Mouse (Mus musculus): ENCODE results near the gene Ccin. TPM values are rescaled to one million over a fixed set of nuclear protein-coding genes. Genes with fewer than 3 reads are reported as not detected.

Gene Ccin
- polyA plus RNA-seq, 1 experiment from 2014 or later = not detected

DNA sequence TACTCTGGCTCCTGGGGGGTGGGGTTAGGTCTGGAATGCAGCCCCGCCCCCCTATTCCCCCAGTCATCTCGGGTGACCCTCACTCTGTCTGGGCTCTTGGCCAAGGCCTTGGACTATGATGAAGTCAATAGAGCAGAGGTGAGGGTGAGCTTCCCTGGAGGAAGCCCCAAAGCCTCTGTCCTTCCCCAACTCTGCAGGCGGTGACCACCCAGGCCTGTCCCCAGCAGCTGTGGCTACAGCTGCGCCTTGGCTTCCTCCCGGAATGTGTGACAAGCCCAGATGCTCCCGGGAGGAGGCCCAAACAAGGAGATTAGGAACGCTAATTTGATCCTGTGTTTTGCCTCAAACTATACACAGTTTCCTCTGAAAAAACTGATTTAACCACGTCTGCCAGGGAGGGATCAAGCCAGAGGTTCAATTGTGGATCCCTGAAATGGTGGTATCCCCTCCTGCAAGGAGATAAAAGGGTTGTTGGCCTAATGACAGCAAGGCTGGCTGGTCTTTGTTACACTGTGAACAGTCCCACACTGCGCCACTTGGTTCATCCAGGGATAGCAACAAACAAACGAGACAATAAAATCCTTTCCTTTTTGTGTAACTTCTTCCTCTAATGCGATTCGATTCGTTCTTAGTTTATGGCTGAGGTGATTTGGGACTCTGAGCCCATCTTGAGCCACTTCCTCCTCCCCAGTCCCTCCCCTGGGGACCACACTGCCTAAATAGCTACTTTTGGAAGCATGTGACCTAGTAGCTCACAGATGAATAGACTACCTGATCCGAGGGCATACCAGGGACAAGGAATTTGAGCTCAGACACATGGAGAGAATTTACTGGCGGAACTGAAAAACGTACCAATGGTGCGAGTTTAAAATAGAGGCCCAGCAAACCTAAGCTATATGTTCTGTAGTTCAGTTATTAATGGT is 4.5 kb upstream of the Ccin start:
- H3K36me3 ChIP-seq (ENCODE audit: poor library complexity, severe bottlenecking) = peaks cover 8% of the 10 kb centered on the region; the same call in 1 of the 2 replicates
- 0 out of 2 replicates have a peak, but pooled peaks cover 2% of the 10 kb centered on the region for H3K27me3 ChIP-seq
- no peak overlapping the region; the same call in 1 of the 2 replicates for H3K9ac ChIP-seq
- no peak for ATAC-seq
- H3K4me1 ChIP-seq = peaks cover 26% of the 10 kb centered on the region
- 13% methylated on average over 17 of the region's 17 CpGs for WGBS
- no peak overlapping the region for H3K4me2 ChIP-seq
- peak overlapping the region; percentile 41 for H3K27ac ChIP-seq
- no peak overlapping the region for H3K4me3 ChIP-seq
- H3K9me3 ChIP-seq (replicated peaks) = no peaks in the 10 kb centered on the region

GRCm38 (mm10) chr4:43979746-43980145 is 3.5 kb upstream of the Ccin start:
- no peak overlapping the region for H3K27ac ChIP-seq
- ATAC-seq = peak; percentile 67
- 0 out of 2 replicates have a peak, but pooled peaks cover 9% of the 10 kb centered on the region for H3K27me3 ChIP-seq

GRCm38 (mm10) chr4:43980236-43980635 is 3.0 kb upstream of the Ccin start:
- peak; percentile 3; the same call in 1 of the 2 replicates for ATAC-seq
- H3K9me3 ChIP-seq (replicated peaks) = no peaks in the 10 kb centered on the region
- H3K9ac ChIP-seq = no peak overlapping the region
- H3K4me3 ChIP-seq = no peak overlapping the region
- H3K4me1 ChIP-seq = peaks cover 26% of the 10 kb centered on the region
- no peak overlapping the region for H3K4me2 ChIP-seq
- peaks cover 8% of the 10 kb centered on the region; the same call in 1 of the 2 replicates for H3K36me3 ChIP-seq (ENCODE audit: poor library complexity, severe bottlenecking)
- 0 out of 2 replicates have a peak overlapping the region, but pooled peaks have one; percentile 6 for H3K27ac ChIP-seq
- WGBS = 96% methylated on average over 4 of the region's 4 CpGs
- 0 out of 2 replicates have a peak, but pooled peaks cover 9% of the 10 kb centered on the region for H3K27me3 ChIP-seq

More at GRCm38 (mm10) chr4:43979746-43980145, 3.5 kb upstream of the Ccin start:
- Histone ChIP-seq H3K9ac (no peak overlapping the region), H3K4me1 (peaks cover 26% of the 10 kb centered on the region), H3K4me3 (no peak overlapping the region), H3K36me3 (ENCODE audit: poor library complexity, severe bottlenecking) (peaks cover 8% of the 10 kb centered on the region; the same call in 1 of the 2 replicates), H3K9me3 (replicated peaks) (no peaks in the 10 kb centered on the region), H3K4me2 (no peak overlapping the region)
- 55% methylated on average over 3 of the region's 3 CpGs for WGBS

- ATAC-seq = no peak
Observed at GRCm38 (mm10) chr4:43980846-43981245, 2.4 kb upstream of the Ccin start.

DNA sequence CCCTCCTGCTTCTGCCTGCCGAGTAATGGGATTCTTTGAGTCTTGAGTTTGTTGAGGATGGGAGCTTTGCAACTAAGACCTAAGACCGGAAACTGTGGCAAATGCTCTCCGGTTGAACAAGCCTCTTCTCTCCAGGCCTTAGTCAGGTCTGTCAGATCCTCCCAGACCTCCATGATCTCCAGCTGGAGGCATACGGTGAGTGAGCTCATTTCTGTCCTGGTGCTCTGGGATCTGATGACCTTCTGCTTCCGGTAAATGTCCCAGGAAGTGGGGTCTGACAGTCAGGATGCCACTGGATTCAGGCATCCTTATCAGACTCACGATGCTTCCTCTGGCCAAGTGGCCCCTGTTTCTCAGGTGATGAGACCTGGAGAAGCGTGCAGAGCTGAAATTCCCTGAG is 2.0 kb upstream of the Ccin start:
- no peak overlapping the region for H3K9ac ChIP-seq
- 0 out of 2 replicates have a peak, but pooled peaks cover 9% of the 10 kb centered on the region for H3K27me3 ChIP-seq
- H3K27ac ChIP-seq = no peak overlapping the region
- H3K4me1 ChIP-seq = peaks cover 26% of the 10 kb centered on the region
- no peaks in the 10 kb centered on the region for H3K9me3 ChIP-seq (replicated peaks)
- ATAC-seq = no peak
- peaks cover 8% of the 10 kb centered on the region; the same call in 1 of the 2 replicates for H3K36me3 ChIP-seq (ENCODE audit: poor library complexity, severe bottlenecking)
- WGBS = 91% methylated on average over 7 of the region's 7 CpGs
- H3K4me2 ChIP-seq = no peak overlapping the region
- H3K4me3 ChIP-seq = no peak overlapping the region

More at GRCm38 (mm10) chr4:43980846-43981245, 2.4 kb upstream of the Ccin start:
- Histone ChIP-seq H3K4me1 (peaks cover 26% of the 10 kb centered on the region), H3K4me2 (no peak overlapping the region), H3K4me3 (no peak overlapping the region), H3K36me3 (ENCODE audit: poor library complexity, severe bottlenecking) (peaks cover 8% of the 10 kb centered on the region; the same call in 1 of the 2 replicates), H3K9ac (no peak overlapping the region), H3K27me3 (0 out of 2 replicates have a peak, but pooled peaks cover 9% of the 10 kb centered on the region), H3K27ac (no peak overlapping the region), H3K9me3 (replicated peaks) (no peaks in the 10 kb centered on the region)
- WGBS = 93% methylated on average over 6 of the region's 6 CpGs

DNA sequence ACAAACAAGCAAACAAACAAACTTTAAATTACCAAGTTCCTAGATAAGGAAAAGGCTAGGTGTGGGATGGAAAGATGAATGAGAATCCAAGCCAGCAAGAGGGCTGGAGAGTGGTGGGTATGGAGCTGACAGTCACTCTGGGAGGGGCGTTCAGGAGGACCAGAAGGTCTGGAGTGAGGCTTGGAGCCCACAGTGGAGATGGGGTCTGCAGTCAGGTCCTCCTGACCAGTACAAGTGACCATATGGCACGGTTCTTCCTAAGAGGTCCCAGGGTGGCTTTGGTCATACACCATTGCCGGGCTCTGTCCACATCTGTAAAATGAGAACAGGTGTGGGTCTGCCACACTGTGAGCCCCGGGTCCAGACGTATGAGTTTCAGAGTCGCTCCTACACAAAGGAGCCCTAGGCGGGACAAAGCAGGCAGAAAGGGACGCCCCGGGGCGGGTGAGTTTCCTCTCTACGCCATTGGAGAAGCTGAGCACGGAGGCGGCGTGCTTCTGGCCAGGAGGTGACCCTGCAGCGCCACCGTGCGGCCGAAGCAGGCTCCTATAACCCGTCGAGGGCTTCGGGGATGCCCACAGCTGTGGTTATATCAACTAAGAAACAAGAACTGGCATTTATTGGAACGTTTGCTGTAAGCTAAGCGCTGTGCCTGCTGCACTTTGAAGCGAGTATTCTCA is 1.1 kb upstream of the Ccin start:
- Histone ChIP-seq H3K36me3 (ENCODE audit: poor library complexity, severe bottlenecking) (peaks cover 5% of the 10 kb centered on the region; the same call in 1 of the 2 replicates), H3K9ac (peak overlapping the region; percentile 66), H3K4me2 (peak overlapping the region; percentile 67), H3K4me3 (peak overlapping the region; percentile 37), H3K9me3 (replicated peaks) (no peaks in the 10 kb centered on the region), H3K27ac (no peak overlapping the region), H3K4me1 (peaks cover 26% of the 10 kb centered on the region), H3K27me3 (0 out of 2 replicates have a peak, but pooled peaks cover 9% of the 10 kb centered on the region)
- WGBS = 4% methylated on average over 24 of the region's 24 CpGs
- ATAC-seq = peak; percentile 95

DNA sequence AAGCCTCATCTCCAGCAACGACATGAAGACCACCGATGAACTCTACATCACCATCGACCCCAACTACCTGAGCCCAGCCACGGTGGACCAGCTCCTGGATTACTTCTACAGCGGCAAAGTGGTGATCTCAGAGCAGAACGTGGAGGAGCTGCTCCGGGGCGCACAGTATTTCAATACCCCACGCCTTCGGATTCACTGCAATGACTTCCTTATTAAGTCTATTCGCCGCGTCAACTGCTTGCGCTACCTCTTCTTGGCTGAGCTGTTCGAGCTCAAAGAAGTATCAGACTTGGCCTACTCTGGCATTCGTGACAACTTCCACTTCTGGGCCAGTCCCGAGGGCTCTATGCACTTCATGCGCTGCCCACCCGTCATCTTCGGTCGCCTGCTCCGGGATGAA is 473 bp downstream of the Ccin start:
- no peak overlapping the region for H3K9ac ChIP-seq
- WGBS = 92% methylated on average over 22 of the region's 22 CpGs
- ATAC-seq = no peak
- H3K36me3 ChIP-seq (ENCODE audit: poor library complexity, severe bottlenecking) = no peaks in the 10 kb centered on the region
- no peak overlapping the region for H3K4me2 ChIP-seq
- no peaks in the 10 kb centered on the region for H3K9me3 ChIP-seq (replicated peaks)
- peaks cover 19% of the 10 kb centered on the region for H3K4me1 ChIP-seq
- no peak overlapping the region for H3K27ac ChIP-seq
- 0 out of 2 replicates have a peak, but pooled peaks cover 9% of the 10 kb centered on the region for H3K27me3 ChIP-seq
- no peak overlapping the region for H3K4me3 ChIP-seq

DNA sequence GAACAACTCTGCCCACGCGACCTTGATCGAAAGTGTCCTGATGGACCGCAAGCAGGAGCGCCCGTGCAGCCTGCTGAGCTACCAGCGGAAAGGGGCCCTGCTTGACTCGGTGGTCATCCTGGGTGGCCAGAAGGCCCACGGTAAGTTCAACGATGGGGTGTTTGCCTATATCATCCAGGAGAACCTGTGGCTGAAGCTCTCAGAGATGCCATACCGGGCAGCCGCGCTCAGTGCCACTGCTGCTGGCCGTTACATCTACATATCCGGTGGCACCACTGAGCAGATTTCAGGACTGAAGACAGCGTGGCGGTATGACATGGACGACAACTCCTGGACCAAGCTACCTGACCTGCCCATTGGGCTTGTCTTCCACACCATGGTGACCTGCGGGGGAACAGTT is 1.0 kb downstream of the Ccin start:
- no peak overlapping the region for H3K4me3 ChIP-seq
- no peaks in the 10 kb centered on the region for H3K36me3 ChIP-seq (ENCODE audit: poor library complexity, severe bottlenecking)
- 94% methylated on average over 19 of the region's 19 CpGs for WGBS
- no peak overlapping the region for H3K4me2 ChIP-seq
- no peak overlapping the region for H3K9ac ChIP-seq
- H3K4me1 ChIP-seq = peaks cover 14% of the 10 kb centered on the region
- ATAC-seq = no peak
- 0 out of 2 replicates have a peak, but pooled peaks cover 9% of the 10 kb centered on the region for H3K27me3 ChIP-seq
- H3K27ac ChIP-seq = no peak overlapping the region
- no peaks in the 10 kb centered on the region for H3K9me3 ChIP-seq (replicated peaks)

DNA sequence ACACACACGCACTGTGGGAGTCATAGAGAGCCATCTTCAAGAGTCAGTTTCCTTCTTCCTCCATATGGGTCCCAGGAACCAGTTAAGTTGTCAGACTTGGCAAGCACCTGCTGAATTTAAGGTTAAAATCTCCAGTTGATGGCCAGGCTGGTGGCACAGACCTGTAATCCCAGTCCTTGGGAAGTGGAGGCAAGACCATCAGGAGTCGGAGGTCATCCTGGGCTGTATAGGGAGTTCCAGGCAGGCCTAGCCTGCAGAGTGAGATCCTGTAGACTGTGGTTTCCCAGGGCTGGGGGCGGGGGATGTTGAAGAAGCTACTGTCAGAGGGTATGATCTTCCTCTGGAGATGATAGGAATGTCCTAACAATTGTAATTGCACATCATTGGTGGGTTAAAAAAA is 5.7 kb downstream of the Ccin start:
- Histone ChIP-seq H3K9me3 (replicated peaks) (no peaks in the 10 kb centered on the region), H3K4me2 (no peak overlapping the region), H3K27ac (no peak overlapping the region), H3K4me1 (no peaks in the 10 kb centered on the region), H3K9ac (no peak overlapping the region), H3K27me3 (0 out of 2 replicates have a peak, but pooled peaks cover 6% of the 10 kb centered on the region), H3K4me3 (no peak overlapping the region), H3K36me3 (ENCODE audit: poor library complexity, severe bottlenecking) (no peaks in the 10 kb centered on the region)
- 92% methylated on average over 3 of the region's 3 CpGs for WGBS
- ATAC-seq = no peak

DNA sequence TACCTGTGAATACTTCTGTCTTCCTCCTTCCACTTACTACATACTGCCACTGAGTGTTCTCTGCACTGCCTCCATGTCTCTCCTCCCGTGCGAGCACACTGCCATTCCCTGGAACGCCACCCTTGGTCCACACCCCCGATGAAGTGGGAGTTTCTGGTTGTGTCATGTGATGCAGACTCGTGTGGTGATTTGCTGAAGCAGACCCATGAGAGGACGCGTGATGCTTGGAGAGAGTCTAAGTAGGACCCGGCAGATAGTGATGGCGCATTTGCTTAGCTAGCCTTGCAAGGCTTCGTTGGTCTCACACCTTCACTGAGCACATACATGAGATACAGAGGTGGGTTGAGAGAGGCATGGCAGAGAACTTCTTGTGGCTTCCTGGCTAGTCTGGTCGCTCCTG is 9.8 kb downstream of the Ccin start:
- no peaks in the 10 kb centered on the region for H3K36me3 ChIP-seq (ENCODE audit: poor library complexity, severe bottlenecking)
- no peak overlapping the region for H3K9ac ChIP-seq
- H3K4me2 ChIP-seq = no peak overlapping the region
- H3K9me3 ChIP-seq (replicated peaks) = no peaks in the 10 kb centered on the region
- no peak overlapping the region for H3K27ac ChIP-seq
- no peak overlapping the region for H3K4me3 ChIP-seq
- WGBS = 90% methylated on average over 11 of the region's 11 CpGs
- ATAC-seq = no peak
- no peaks in the 10 kb centered on the region for H3K4me1 ChIP-seq
- H3K27me3 ChIP-seq = no peaks in the 10 kb centered on the region

DNA sequence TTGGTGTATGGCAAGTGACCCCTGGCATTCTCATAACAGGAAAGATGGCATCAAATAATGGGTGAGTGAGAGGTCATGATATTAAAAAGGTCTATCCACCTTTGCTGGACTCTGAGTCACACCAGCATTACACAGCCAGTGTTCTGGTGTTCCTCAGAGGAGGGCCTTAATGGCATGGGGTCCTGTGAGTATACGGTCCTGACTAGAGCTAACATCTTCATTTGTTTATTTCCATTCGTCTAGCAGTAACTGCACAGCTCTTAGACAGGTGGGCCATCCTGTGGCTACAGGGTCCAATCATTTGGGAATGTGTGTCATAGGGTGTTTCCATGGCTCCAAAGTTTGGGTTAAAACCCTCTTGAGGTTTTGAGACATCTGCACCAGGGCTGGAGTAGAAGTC is 11.1 kb downstream of the Ccin start:
- Histone ChIP-seq H3K9me3 (replicated peaks) (no peaks in the 10 kb centered on the region), H3K27ac (no peak overlapping the region), H3K4me3 (no peak overlapping the region), H3K4me1 (no peaks in the 10 kb centered on the region), H3K27me3 (no peaks in the 10 kb centered on the region), H3K4me2 (no peak overlapping the region), H3K36me3 (ENCODE audit: poor library complexity, severe bottlenecking) (no peaks in the 10 kb centered on the region), H3K9ac (no peak overlapping the region)
- 82% methylated on average over 2 of the region's 2 CpGs for whole genome bisulfite sequencing
- ATAC-seq = no peak

DNA sequence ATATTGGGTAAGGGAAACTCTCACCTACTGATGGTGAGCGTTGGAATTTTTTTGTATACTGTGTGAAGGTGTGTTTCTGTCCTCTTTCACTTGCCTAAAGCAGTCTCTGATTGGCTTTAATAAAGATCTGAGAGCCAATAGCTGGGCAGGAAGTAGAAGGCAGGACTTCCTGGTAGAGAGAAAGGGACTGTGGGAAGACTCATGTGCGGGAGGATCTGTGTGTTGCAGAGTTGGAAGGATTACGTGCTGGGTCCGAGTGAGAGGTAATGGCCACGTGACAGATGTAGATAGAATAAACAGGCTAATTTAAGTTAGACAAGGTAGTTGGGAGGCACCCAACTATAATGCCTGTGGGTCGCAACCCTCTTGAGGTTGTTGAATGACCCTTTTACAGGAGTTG is 20.3 kb downstream of the Ccin start:
- Histone ChIP-seq H3K27ac (no peak overlapping the region), H3K9me3 (replicated peaks) (no peaks in the 10 kb centered on the region), H3K4me2 (no peak overlapping the region), H3K4me3 (no peak overlapping the region), H3K4me1 (no peaks in the 10 kb centered on the region), H3K9ac (no peak overlapping the region), H3K27me3 (no peaks in the 10 kb centered on the region; the same call in 1 of the 2 replicates), H3K36me3 (ENCODE audit: poor library complexity, severe bottlenecking) (no peaks in the 10 kb centered on the region)
- no peak for ATAC-seq
- 91% methylated on average over 6 of the region's 6 CpGs for WGBS
